In genomic region chr6:142524635-142525308, GRCm38 (mm10) we compare ENCODE assay signal across 8 mouse cellular contexts. TPM values are rescaled to one million over a fixed set of nuclear protein-coding genes. Genes with fewer than 3 reads are reported as not detected.
DNase-seq lines count a peak whose midpoint lies in the region; ATAC-seq and TF ChIP-seq lines count a peak whose summit lies in the region.

No protein-coding gene starts in this region.

- DNase-seq in adrenal gland, adult 8-10 months = peak; percentile 38
- peak; percentile 83 for DNase-seq in embryonic facial prominence, embryonic 11.5 days (ENCODE audit: low spot score)
- peak; percentile 89 for DNase-seq in kidney, postnatal 10 days
- peak; percentile 48 to 52 for DNase-seq in lung, adult 18-20 months
- DNase-seq in urinary bladder, postnatal 36 days (ENCODE audit: low spot score in 2 of 2) = peak; percentile 55 to 56

- no peaks in the 10 kb centered on the region for H3K4me1 ChIP-seq in ES-Bruce4 (ENCODE audit: control insufficient read depth, insufficient read depth, low read length)
- no peaks in the 10 kb centered on the region for H3K4me1 ChIP-seq in embryonic facial prominence, embryonic 11.5 days (ENCODE audit: control insufficient read depth, insufficient read depth, low read length)
- no peaks in the 10 kb centered on the region for H3K4me1 ChIP-seq in heart, embryonic 12.5 days (replicated peaks)
- no peaks in the 10 kb centered on the region for H3K4me1 ChIP-seq in neural tube, embryonic 15.5 days

- TF ChIP-seq POLR2A in ES-Bruce4 (IDR thresholded peaks at IDR 0.05; ENCODE audit: insufficient read depth, low read length) = no peak

- 4% methylated on average over 4 of the region's 4 CpGs for WGBS in embryonic facial prominence, embryonic 11.5 days
- 11% methylated on average over 4 of the region's 4 CpGs for WGBS in heart, embryonic 12.5 days
- 12% methylated on average over 4 of the region's 4 CpGs for WGBS in neural tube, embryonic 15.5 days

- H3K27ac ChIP-seq in ES-Bruce4 (ENCODE audit: insufficient read depth, low read length) = no peak overlapping the region
- H3K27ac ChIP-seq in embryonic facial prominence, embryonic 11.5 days (replicated peaks; ENCODE audit: low read depth, low read length) = no peak overlapping the region
- no peak overlapping the region for H3K27ac ChIP-seq in heart, embryonic 12.5 days (ENCODE audit: poor library complexity, severe bottlenecking)
- no peak overlapping the region for H3K27ac ChIP-seq in neural tube, embryonic 15.5 days (replicated peaks)

- TF ChIP-seq EP300 in ES-Bruce4 (IDR thresholded peaks at IDR 0.05; ENCODE audit: insufficient read depth, low read depth, low read length) = no peak

- ATAC-seq in embryonic facial prominence, embryonic 11.5 days (replicated peaks; ENCODE audit: insufficient number of reproducible peaks, low FRiP score, low TSS enrichment, low read depth) = peak; percentile 63
- peak; percentile 74; the same call in 1 of the 2 replicates for ATAC-seq in heart, embryonic 12.5 days (ENCODE audit: insufficient number of reproducible peaks, low FRiP score)
- peak; percentile 82 for ATAC-seq in neural tube, embryonic 15.5 days (ENCODE audit: low FRiP score)

- no peaks in the 10 kb centered on the region for H3K9me3 ChIP-seq in ES-Bruce4 (replicated peaks; ENCODE audit: control insufficient read depth, insufficient read depth, low read length, poor library complexity, severe bottlenecking)
- H3K9me3 ChIP-seq in embryonic facial prominence, embryonic 11.5 days (replicated peaks; ENCODE audit: control insufficient read depth, low read length) = no peaks in the 10 kb centered on the region
- no peaks in the 10 kb centered on the region for H3K9me3 ChIP-seq in heart, embryonic 12.5 days (replicated peaks)
- no peaks in the 10 kb centered on the region for H3K9me3 ChIP-seq in neural tube, embryonic 15.5 days (replicated peaks)

- H3K36me3 ChIP-seq in ES-Bruce4 (ENCODE audit: control insufficient read depth, insufficient read depth, low read length, poor library complexity, severe bottlenecking) = no peaks in the 10 kb centered on the region
- H3K36me3 ChIP-seq in embryonic facial prominence, embryonic 11.5 days (replicated peaks; ENCODE audit: control insufficient read depth, insufficient read depth, low read depth, low read length) = no peaks in the 10 kb centered on the region
- no peaks in the 10 kb centered on the region for H3K36me3 ChIP-seq in heart, embryonic 12.5 days
- H3K36me3 ChIP-seq in neural tube, embryonic 15.5 days = no peaks in the 10 kb centered on the region

- H3K9ac ChIP-seq in ES-Bruce4 (ENCODE audit: low read depth, poor library complexity, severe bottlenecking) = no peak overlapping the region
- H3K9ac ChIP-seq in embryonic facial prominence, embryonic 11.5 days (replicated peaks; ENCODE audit: low read length) = no peak overlapping the region
- no peak overlapping the region for H3K9ac ChIP-seq in heart, embryonic 12.5 days
- H3K9ac ChIP-seq in neural tube, embryonic 15.5 days (replicated peaks) = no peak overlapping the region

- H3K4me3 ChIP-seq in ES-Bruce4 (ENCODE audit: low read depth, low read length) = no peak overlapping the region
- no peak overlapping the region for H3K4me3 ChIP-seq in embryonic facial prominence, embryonic 11.5 days (ENCODE audit: low read depth, low read length)
- no peak overlapping the region for H3K4me3 ChIP-seq in heart, embryonic 12.5 days
- no peak overlapping the region for H3K4me3 ChIP-seq in neural tube, embryonic 15.5 days (replicated peaks)

- TF ChIP-seq CTCF in ES-Bruce4 (IDR thresholded peaks at IDR 0.05; ENCODE audit: low read depth, low read length) = peak; percentile 49

- H3K27me3 ChIP-seq in ES-Bruce4 (ENCODE audit: control insufficient read depth, insufficient read depth, low read length, poor library complexity, severe bottlenecking) = no peaks in the 10 kb centered on the region
- H3K27me3 ChIP-seq in embryonic facial prominence, embryonic 11.5 days (ENCODE audit: control insufficient read depth, insufficient read depth, low read length) = no peaks in the 10 kb centered on the region; the same call in 1 of the 2 replicates
- H3K27me3 ChIP-seq in heart, embryonic 12.5 days (replicated peaks) = no peaks in the 10 kb centered on the region
- H3K27me3 ChIP-seq in neural tube, embryonic 15.5 days (replicated peaks) = no peaks in the 10 kb centered on the region

- H3K4me2 ChIP-seq in embryonic facial prominence, embryonic 11.5 days (ENCODE audit: low read depth, low read length) = no peak overlapping the region
- no peak overlapping the region for H3K4me2 ChIP-seq in heart, embryonic 12.5 days
- no peak overlapping the region for H3K4me2 ChIP-seq in neural tube, embryonic 15.5 days

RNA-seq across cellular contexts. Expression of gene Ldhb, which starts 17.0 kb away (rescaled TPM):
- 661 and 669 TPM in 2 replicates for polyA plus RNA-seq in ES-Bruce4 (2011; ENCODE audit: insufficient read depth, insufficient read length, low read depth, missing spikeins)
- 100 to 1,000 TPM; 147 to 183 (median 159) TPM for total RNA-seq in adrenal gland, adult 8-10 months (2022)
- polyA plus RNA-seq in embryonic facial prominence, embryonic 11.5 days (2014; fragmentation: Nextera tagmentation; extraction: Ambion mirVana) = 486 and 515 TPM in 2 replicates
- 777 and 782 TPM in 2 replicates for polyA plus RNA-seq in heart, embryonic 12.5 days (2016; fragmentation: Nextera tagmentation; extraction: Ambion mirVana)
- 526 and 576 TPM in 2 replicates for polyA plus RNA-seq in neural tube, embryonic 15.5 days (2015; fragmentation: Nextera tagmentation; extraction: Ambion mirVana)

RNA-seq across cellular contexts. Expression of gene Kcnj8, which starts 46.6 kb away (rescaled TPM):
- not detected in 2 replicates for polyA plus RNA-seq in ES-Bruce4 (2011; ENCODE audit: insufficient read depth, insufficient read length, low read depth, missing spikeins)
- total RNA-seq in adrenal gland, adult 8-10 months (2022) = 10 to 100 TPM in 2 of 4 experiments, 1 to 10 TPM in 2; 8.3 to 11.8 (median 10.1) TPM
- polyA plus RNA-seq in embryonic facial prominence, embryonic 11.5 days (2014; fragmentation: Nextera tagmentation; extraction: Ambion mirVana) = 2.8 and 3.2 TPM in 2 replicates
- 2.5 TPM in 2 replicates for polyA plus RNA-seq in heart, embryonic 12.5 days (2016; fragmentation: Nextera tagmentation; extraction: Ambion mirVana)
- 13.6 and 19.7 TPM in 2 replicates for polyA plus RNA-seq in neural tube, embryonic 15.5 days (2015; fragmentation: Nextera tagmentation; extraction: Ambion mirVana)

RNA-seq across cellular contexts. Expression of gene Gys2, which starts 51.9 kb away (rescaled TPM):
- not detected in 2 replicates for polyA plus RNA-seq in ES-Bruce4 (2011; ENCODE audit: insufficient read depth, insufficient read length, low read depth, missing spikeins)
- total RNA-seq in adrenal gland, adult 8-10 months (2022) = 10 to 100 TPM in 1 of 4 experiments, 1 to 10 TPM in 3; 1.4 to 10.7 (median 5.0) TPM
- not detected in 2 replicates for polyA plus RNA-seq in embryonic facial prominence, embryonic 11.5 days (2014; fragmentation: Nextera tagmentation; extraction: Ambion mirVana)
- polyA plus RNA-seq in heart, embryonic 12.5 days (2016; fragmentation: Nextera tagmentation; extraction: Ambion mirVana) = 0.40 TPM in 1 of 2 replicates, not detected in the other
- polyA plus RNA-seq in neural tube, embryonic 15.5 days (2015; fragmentation: Nextera tagmentation; extraction: Ambion mirVana) = 0.38 TPM in 1 of 2 replicates, not detected in the other

Comparison
In these comparisons a context has a peak if more than half of its experiments do, and no peak if none do; other contexts are left out.
1. DNase-seq: peak in every context shown above with its lines; median percentile 89 in kidney, postnatal 10 days; 83 in embryonic facial prominence, embryonic 11.5 days; 56 in urinary bladder, postnatal 36 days; 50 in lung, adult 18-20 months; 38 in adrenal gland, adult 8-10 months.